Mouse (Mus musculus): ENCODE results near the gene Cactin. TPM values are rescaled to one million over a fixed set of nuclear protein-coding genes. Genes with fewer than 3 reads are reported as not detected.

The Cactin gene
- polyA plus RNA-seq, 1 experiment from 2014 or later, result 26.7 TPM

- peak; percentile 95 for ATAC-seq (ENCODE audit: insufficient read depth, low FRiP score)
- peak within 1 kb of the TSS; percentile 79 for H3K4me3 ChIP-seq (replicated peaks; ENCODE audit: low read length)
- WGBS, result under 1% methylated on average over 54 of the region's 54 CpGs
These were observed 29.6 kb downstream of the Cactin start, which contains the start of gene Hmg20b for GRCm38 (mm10) chr10:81350351-81351063. Gene Hmg20b, minus strand, starts transcription at chr10:81350480.

GRCm38 (mm10) chr10:81351678-81352291 lies 30.9 kb downstream of the Cactin start:
- Histone ChIP-seq H3K27me3 (ENCODE audit: control insufficient read depth, insufficient read depth, low read length) (no peaks in the 10 kb centered on the region), H3K9ac (ENCODE audit: low read length) (no peak overlapping the region), H3K36me3 (ENCODE audit: control insufficient read depth, insufficient read depth, low read length) (peaks cover 12% of the 10 kb centered on the region; the same call in 1 of the 2 replicates), H3K4me3 (replicated peaks; ENCODE audit: low read length) (no peak overlapping the region), H3K9me3 (replicated peaks; ENCODE audit: control insufficient read depth, low read length) (no peaks in the 10 kb centered on the region), H3K4me2 (ENCODE audit: low read depth, low read length) (no peak overlapping the region), H3K27ac (ENCODE audit: low read length) (no peak overlapping the region), H3K4me1 (ENCODE audit: control insufficient read depth, insufficient read depth, low read length) (peaks cover 27% of the 10 kb centered on the region)
- no peak for ATAC-seq (ENCODE audit: insufficient read depth, low FRiP score)
- whole genome bisulfite sequencing, result 13% methylated on average over 9 of the region's 9 CpGs

More at GRCm38 (mm10) chr10:81350351-81351063, 29.6 kb downstream of the Cactin start, which contains the start of gene Hmg20b:
- peak within 1 kb of the TSS; percentile 94 for H3K4me2 ChIP-seq (ENCODE audit: low read depth, low read length)
- peak within 1 kb of the TSS; percentile 95 for H3K9ac ChIP-seq (ENCODE audit: low read length)
- H3K9me3 ChIP-seq (replicated peaks; ENCODE audit: control insufficient read depth, low read length), result no peaks in the 10 kb centered on the region
- peaks cover 12% of the 10 kb centered on the region; the same call in 1 of the 2 replicates for H3K36me3 ChIP-seq (ENCODE audit: control insufficient read depth, insufficient read depth, low read length)
- H3K27me3 ChIP-seq (ENCODE audit: control insufficient read depth, insufficient read depth, low read length), result no peaks in the 10 kb centered on the region
- peak within 1 kb of the TSS; percentile 88 for H3K27ac ChIP-seq (ENCODE audit: low read length)
- peaks cover 31% of the 10 kb centered on the region for H3K4me1 ChIP-seq (ENCODE audit: control insufficient read depth, insufficient read depth, low read length)

- Histone ChIP-seq H3K4me2 (ENCODE audit: low read depth, low read length) (no peak overlapping the region), H3K27ac (ENCODE audit: low read length) (no peak overlapping the region), H3K9ac (ENCODE audit: low read length) (no peak overlapping the region), H3K4me1 (ENCODE audit: control insufficient read depth, insufficient read depth, low read length) (peaks cover 21% of the 10 kb centered on the region), H3K27me3 (ENCODE audit: control insufficient read depth, insufficient read depth, low read length) (no peaks in the 10 kb centered on the region), H3K36me3 (ENCODE audit: control insufficient read depth, insufficient read depth, low read length) (no peaks in the 10 kb centered on the region), H3K9me3 (replicated peaks; ENCODE audit: control insufficient read depth, low read length) (no peaks in the 10 kb centered on the region), H3K4me3 (replicated peaks; ENCODE audit: low read length) (no peak overlapping the region)
- WGBS, result 72% methylated on average over 9 of the region's 9 CpGs
- no peak for ATAC-seq (ENCODE audit: insufficient read depth, low FRiP score)
These were observed 34.0 kb downstream of the Cactin start for GRCm38 (mm10) chr10:81354738-81355477.

GRCm38 (mm10) chr10:81355533-81355932 lies 34.6 kb downstream of the Cactin start:
- Histone ChIP-seq H3K4me1 (ENCODE audit: control insufficient read depth, insufficient read depth, low read length) (peaks cover 22% of the 10 kb centered on the region), H3K4me3 (replicated peaks; ENCODE audit: low read length) (no peak overlapping the region), H3K27me3 (ENCODE audit: control insufficient read depth, insufficient read depth, low read length) (no peaks in the 10 kb centered on the region), H3K4me2 (ENCODE audit: low read depth, low read length) (no peak overlapping the region), H3K9ac (ENCODE audit: low read length) (no peak overlapping the region), H3K27ac (ENCODE audit: low read length) (no peak overlapping the region), H3K36me3 (ENCODE audit: control insufficient read depth, insufficient read depth, low read length) (no peaks in the 10 kb centered on the region), H3K9me3 (replicated peaks; ENCODE audit: control insufficient read depth, low read length) (no peaks in the 10 kb centered on the region)
- no peak for ATAC-seq (ENCODE audit: insufficient read depth, low FRiP score)
- WGBS, result 80% methylated on average over 4 of the region's 4 CpGs

- Histone ChIP-seq H3K27me3 (ENCODE audit: control insufficient read depth, insufficient read depth, low read length) (no peaks in the 10 kb centered on the region), H3K9me3 (replicated peaks; ENCODE audit: control insufficient read depth, low read length) (no peaks in the 10 kb centered on the region), H3K27ac (ENCODE audit: low read length) (peak overlapping the region; percentile 27; the same call in 1 of the 2 replicates), H3K9ac (ENCODE audit: low read length) (peak overlapping the region; percentile 65), H3K4me2 (ENCODE audit: low read depth, low read length) (peak overlapping the region; percentile 99), H3K36me3 (ENCODE audit: control insufficient read depth, insufficient read depth, low read length) (0 out of 2 replicates have a peak, but pooled peaks cover 2% of the 10 kb centered on the region), H3K4me3 (replicated peaks; ENCODE audit: low read length) (peak overlapping the region; percentile 80), H3K4me1 (ENCODE audit: control insufficient read depth, insufficient read depth, low read length) (peaks cover 27% of the 10 kb centered on the region)
- ATAC-seq (ENCODE audit: insufficient read depth, low FRiP score), result no peak
- WGBS, result 49% methylated on average over 12 of the region's 12 CpGs
These were observed 35.6 kb downstream of the Cactin start for GRCm38 (mm10) chr10:81356352-81356990.

GRCm38 (mm10) chr10:81356991-81357844 lies 36.3 kb downstream of the Cactin start, which contains the start of gene Mfsd12:
Gene Mfsd12, plus strand, starts transcription at chr10:81357491.
- Histone ChIP-seq H3K4me1 (ENCODE audit: control insufficient read depth, insufficient read depth, low read length) (peaks cover 34% of the 10 kb centered on the region), H3K4me3 (replicated peaks; ENCODE audit: low read length) (peak within 1 kb of the TSS; percentile 80), H3K4me2 (ENCODE audit: low read depth, low read length) (peak within 1 kb of the TSS; percentile 99), H3K9me3 (replicated peaks; ENCODE audit: control insufficient read depth, low read length) (no peaks in the 10 kb centered on the region), H3K27me3 (ENCODE audit: control insufficient read depth, insufficient read depth, low read length) (no peaks in the 10 kb centered on the region), H3K9ac (ENCODE audit: low read length) (peak within 1 kb of the TSS; percentile 90), H3K27ac (ENCODE audit: low read length) (peak within 1 kb of the TSS; percentile 27; the same call in 1 of the 2 replicates), H3K36me3 (ENCODE audit: control insufficient read depth, insufficient read depth, low read length) (0 out of 2 replicates have a peak, but pooled peaks cover 2% of the 10 kb centered on the region)
- WGBS, result 2% methylated on average over 79 of the region's 79 CpGs
- ATAC-seq (ENCODE audit: insufficient read depth, low FRiP score), result peak; percentile 87

GRCm38 (mm10) chr10:81358209-81358608 lies 37.3 kb downstream of the Cactin start:
- H3K9ac ChIP-seq (ENCODE audit: low read length), result peak overlapping the region; percentile 90
- ATAC-seq (ENCODE audit: insufficient read depth, low FRiP score), result no peak
- peak overlapping the region; percentile 99 for H3K4me2 ChIP-seq (ENCODE audit: low read depth, low read length)
- H3K4me1 ChIP-seq (ENCODE audit: control insufficient read depth, insufficient read depth, low read length), result peaks cover 42% of the 10 kb centered on the region
- H3K27ac ChIP-seq (ENCODE audit: low read length), result no peak overlapping the region
- 31% methylated on average over 4 of the region's 4 CpGs for WGBS
- H3K4me3 ChIP-seq (replicated peaks; ENCODE audit: low read length), result peak overlapping the region; percentile 80
- H3K9me3 ChIP-seq (replicated peaks; ENCODE audit: control insufficient read depth, low read length), result no peaks in the 10 kb centered on the region
- H3K27me3 ChIP-seq (ENCODE audit: control insufficient read depth, insufficient read depth, low read length), result peaks cover 3% of the 10 kb centered on the region; the same call in 1 of the 2 replicates
- 0 out of 2 replicates have a peak, but pooled peaks cover 2% of the 10 kb centered on the region for H3K36me3 ChIP-seq (ENCODE audit: control insufficient read depth, insufficient read depth, low read length)

GRCm38 (mm10) chr10:81358841-81359240 lies 37.9 kb downstream of the Cactin start:
- Histone ChIP-seq H3K9me3 (replicated peaks; ENCODE audit: control insufficient read depth, low read length) (no peaks in the 10 kb centered on the region), H3K27me3 (ENCODE audit: control insufficient read depth, insufficient read depth, low read length) (peaks cover 9% of the 10 kb centered on the region; the same call in 1 of the 2 replicates), H3K4me3 (replicated peaks; ENCODE audit: low read length) (peak overlapping the region; percentile 80), H3K36me3 (ENCODE audit: control insufficient read depth, insufficient read depth, low read length) (0 out of 2 replicates have a peak, but pooled peaks cover 2% of the 10 kb centered on the region), H3K9ac (ENCODE audit: low read length) (peak overlapping the region; percentile 90), H3K4me1 (ENCODE audit: control insufficient read depth, insufficient read depth, low read length) (peaks cover 48% of the 10 kb centered on the region), H3K4me2 (ENCODE audit: low read depth, low read length) (peak overlapping the region; percentile 99), H3K27ac (ENCODE audit: low read length) (peak overlapping the region; percentile 42; the same call in 1 of the 2 replicates)
- no peak for ATAC-seq (ENCODE audit: insufficient read depth, low FRiP score)
- WGBS, result 56% methylated on average over 1 of the region's 1 CpGs

Measured in stomach, embryonic 16.5 days (tissue).